Mouse (Mus musculus) frontal cortex, postnatal 36 days (tissue): ENCODE measurements around the gene Btbd2.

ENCODE experiments used
- DNase-seq, 2 experiments: peaks; one replicate each; pipeline ENCODE4 v3.0.0; 2022; ENCODE audit warnings: low spot score in 2 of 2

Gene Btbd2

GRCm38 (mm10) chr10:80687850-80688249 lies 31.0 kb upstream of the Btbd2 start:
- peak in 1 of 2 experiments; percentile 67 for DNase-seq

- no peak for DNase-seq
Measured at GRCm38 (mm10) chr10:80686617-80687016, 29.7 kb upstream of the Btbd2 start.

- DNase-seq, result no peak
Measured at GRCm38 (mm10) chr10:80684984-80685383, 28.1 kb upstream of the Btbd2 start.

- peak in 1 of 2 experiments; percentile 55 for DNase-seq
Measured at GRCm38 (mm10) chr10:80684214-80684613, 27.3 kb upstream of the Btbd2 start.

GRCm38 (mm10) chr10:80683647-80684046 lies 26.8 kb upstream of the Btbd2 start:
- no peak for DNase-seq

- DNase-seq, result no peak
Measured at GRCm38 (mm10) chr10:80682003-80682402, 25.1 kb upstream of the Btbd2 start.

GRCm38 (mm10) chr10:80680260-80680696 lies 23.4 kb upstream of the Btbd2 start:
- DNase-seq, result no peak

GRCm38 (mm10) chr10:80679556-80680259 lies 22.8 kb upstream of the Btbd2 start:
- DNase-seq, result no peak

- no peak for DNase-seq
Measured at GRCm38 (mm10) chr10:80678601-80679377, 21.9 kb upstream of the Btbd2 start.

- DNase-seq, result peak; percentile 75 to 77
Measured at GRCm38 (mm10) chr10:80677942-80678436, 21.1 kb upstream of the Btbd2 start, which contains the start of gene Mknk2. Gene Mknk2 (minus strand): TSS chr10:80678112.

GRCm38 (mm10) chr10:80677128-80677875 lies 20.4 kb upstream of the Btbd2 start:
- no peak for DNase-seq

GRCm38 (mm10) chr10:80676198-80676928 lies 19.5 kb upstream of the Btbd2 start:
- peak; percentile 99 for DNase-seq

GRCm38 (mm10) chr10:80675405-80676197 lies 18.7 kb upstream of the Btbd2 start:
- no peak for DNase-seq

- DNase-seq, result no peak
Measured at GRCm38 (mm10) chr10:80674851-80675404, 18.1 kb upstream of the Btbd2 start.

- no peak for DNase-seq
Measured at GRCm38 (mm10) chr10:80674161-80674711, 17.4 kb upstream of the Btbd2 start.

- no peak for DNase-seq
Measured at GRCm38 (mm10) chr10:80673690-80674089, 16.8 kb upstream of the Btbd2 start.

- no peak for DNase-seq
Measured at GRCm38 (mm10) chr10:80671936-80672690, 15.2 kb upstream of the Btbd2 start.

GRCm38 (mm10) chr10:80671251-80671650 lies 14.4 kb upstream of the Btbd2 start:
- no peak for DNase-seq

- DNase-seq, result no peak
Measured at GRCm38 (mm10) chr10:80670531-80670930, 13.7 kb upstream of the Btbd2 start.
